Mouse (Mus musculus) MEL (cell line): ENCODE results near the gene Moxd1. TPM values are rescaled to one million over a fixed set of nuclear protein-coding genes. Genes with fewer than 3 reads are reported as not detected.

Experiments
- DNase-seq: peaks from one replicate; pipeline ENCODE4 v3.0.0; 2011; ENCODE audit warnings: low read depth, low spot score
- H3K27ac ChIP-seq: 2 replicates; pipeline ENCODE4 v1.5.1; 2012; ENCODE audit warnings: low read depth, mild to moderate bottlenecking, control low read depth, low read length, moderate library complexity; ENCODE audit not compliant: control insufficient read depth
- H3K27me3 ChIP-seq, 2 experiments: fragments of 150-350 bp in 1 of 2; sonication (generic) in 1 of 2; 2 replicates each; pipeline ENCODE4 v1.6.1; 2012; ENCODE audit warnings: low read length in 2 of 2, mild to moderate bottlenecking in 2 of 2, improper control_type of control experiment in 1 of 2, moderate library complexity in 1 of 2; ENCODE audit not compliant: insufficient read depth in 2 of 2, control insufficient read depth in 1 of 2
- H3K36me3 ChIP-seq, 2 experiments: 2 replicates each; pipeline ENCODE4 v1.6.1; 2012 to 2014; ENCODE audit warnings: low read length in 2 of 2, improper control_type of control experiment in 1 of 2, inconsistent platforms in 1 of 2, mild to moderate bottlenecking in 1 of 2; ENCODE audit not compliant: insufficient read depth in 2 of 2, control insufficient read depth in 1 of 2
- H3K4me1 ChIP-seq, 2 experiments: fragments of 150-350 bp in 1 of 2; sonication (generic) in 1 of 2; 2 replicates each; pipeline ENCODE4 v1.6.1; 2012; ENCODE audit warnings: low read length in 2 of 2, improper control_type of control experiment in 1 of 2, mild to moderate bottlenecking in 1 of 2; ENCODE audit not compliant: insufficient read depth in 2 of 2, control insufficient read depth in 1 of 2
- H3K4me3 ChIP-seq, 2 experiments: fragments of 150-350 bp in 1 of 2; sonication (generic) in 1 of 2; 2 replicates each; pipeline ENCODE4 v1.5.1; 2012; ENCODE audit warnings: low read depth in 2 of 2, low read length in 2 of 2, mild to moderate bottlenecking in 2 of 2, moderate library complexity in 2 of 2, control low read depth in 1 of 2, improper control_type of control experiment in 1 of 2; ENCODE audit not compliant: control insufficient read depth in 1 of 2, insufficient read depth in 1 of 2
- H3K79me2 ChIP-seq: 2 replicates; pipeline ENCODE4 v1.6.1; 2012; ENCODE audit warnings: mild to moderate bottlenecking, low read length, moderate library complexity; ENCODE audit not compliant: control insufficient read depth, poor library complexity, insufficient read depth
- H3K9ac ChIP-seq: 2 replicates; pipeline ENCODE4 v1.6.1; 2012; ENCODE audit warnings: low read depth, mild to moderate bottlenecking, control low read depth, low read length, moderate library complexity; ENCODE audit not compliant: control insufficient read depth, poor library complexity, severe bottlenecking
- H3K9me3 ChIP-seq: fragments of 150-350 bp; sonication (generic); replicated peaks from 2 replicates; pipeline ENCODE4 v1.6.1; 2012; ENCODE audit warnings: mild to moderate bottlenecking, low read length, improper control_type of control experiment, moderate library complexity; ENCODE audit not compliant: insufficient read depth
- CTCF ChIP-seq, 3 experiments: IDR thresholded peaks in 2 of 3; conservative IDR thresholded peaks in 1 of 3; 2 replicates each; pipeline ENCODE4 v1.5.1; 2011 to 2012; ENCODE audit warnings: low read length in 3 of 3, low read depth in 2 of 3, mild to moderate bottlenecking in 2 of 3, improper control_type of control experiment in 1 of 3, inconsistent platforms in 1 of 3, mixed read lengths in 1 of 3, moderate library complexity in 1 of 3; ENCODE audit not compliant: control insufficient read depth in 1 of 3, insufficient read depth in 1 of 3, poor library complexity in 1 of 3, severe bottlenecking in 1 of 3
- E2F4 ChIP-seq: IDR thresholded peaks from 2 replicates; pipeline ENCODE4 v1.6.1; 2011; ENCODE audit warnings: low read depth, low read length, improper control_type of control experiment, borderline replicate concordance
- ETS1 ChIP-seq: IDR thresholded peaks from 2 replicates; pipeline ENCODE4 v1.6.1; 2012; ENCODE audit warnings: low read depth, mild to moderate bottlenecking, inconsistent platforms, low read length, improper control_type of control experiment, moderate library complexity
- KAT2A ChIP-seq: conservative IDR thresholded peaks from 2 replicates; pipeline ENCODE4 v1.6.1; 2012; ENCODE audit warnings: low read depth, low read length, improper control_type of control experiment, inconsistent platforms
- MAX ChIP-seq: IDR thresholded peaks from 2 replicates; pipeline ENCODE4 v1.6.1; 2011; ENCODE audit warnings: low read length, improper control_type of control experiment
- MAZ ChIP-seq: IDR thresholded peaks from 2 replicates; pipeline ENCODE4 v1.6.1; 2012; ENCODE audit warnings: low read depth, mild to moderate bottlenecking, inconsistent platforms, low read length, improper control_type of control experiment
- MYB ChIP-seq: IDR thresholded peaks from 2 replicates; pipeline ENCODE4 v1.6.1; 2011; ENCODE audit warnings: mild to moderate bottlenecking, low read depth, low read length, improper control_type of control experiment
- MYC ChIP-seq: IDR thresholded peaks from 2 replicates; pipeline ENCODE4 v1.6.1; 2011; ENCODE audit warnings: low read depth, mild to moderate bottlenecking, low read length, improper control_type of control experiment, moderate library complexity
- POLR2AphosphoS2 ChIP-seq: IDR thresholded peaks from 2 replicates; pipeline ENCODE4 v1.6.1; 2011; ENCODE audit warnings: low read length, improper control_type of control experiment
- POLR2AphosphoS5 ChIP-seq: IDR thresholded peaks from 2 replicates; pipeline ENCODE4 v1.6.1; 2012; ENCODE audit warnings: low read depth, borderline replicate concordance, mild to moderate bottlenecking, inconsistent platforms, low read length, moderate library complexity, mixed read lengths
- RAD21 ChIP-seq: IDR thresholded peaks from 2 replicates; pipeline ENCODE4 v1.6.1; 2011; ENCODE audit warnings: mild to moderate bottlenecking, low read depth, low read length, improper control_type of control experiment
- SMC3 ChIP-seq: IDR thresholded peaks from 2 replicates; pipeline ENCODE4 v1.6.1; 2011; ENCODE audit warnings: low read depth, low read length, improper control_type of control experiment
- UBTF ChIP-seq: IDR thresholded peaks from 2 replicates; pipeline ENCODE4 v1.6.1; 2012; ENCODE audit warnings: low read depth, mild to moderate bottlenecking, inconsistent platforms, low read length, improper control_type of control experiment, moderate library complexity, borderline replicate concordance; ENCODE audit not compliant: insufficient read depth
- ZC3H11A ChIP-seq: IDR thresholded peaks from 2 replicates; pipeline ENCODE4 v1.6.1; 2012; ENCODE audit warnings: low read depth, mild to moderate bottlenecking, inconsistent platforms, low read length, improper control_type of control experiment
- ZKSCAN1 ChIP-seq: IDR thresholded peaks from 2 replicates; pipeline ENCODE4 v1.6.1; 2012; ENCODE audit warnings: low read depth, mild to moderate bottlenecking, inconsistent platforms, low read length, improper control_type of control experiment, moderate library complexity
- ZMIZ1 ChIP-seq: IDR thresholded peaks from 2 replicates; pipeline ENCODE4 v1.6.1; 2012; ENCODE audit warnings: low read depth, mild to moderate bottlenecking, inconsistent platforms, low read length, improper control_type of control experiment, moderate library complexity
- polyA plus RNA-seq, 2 experiments: library from polyadenylated mRNA; stranded (reverse) in 1 of 2; unstranded in 1 of 2; fragments of >175 nt in 1 of 2; fragments of >200 nt in 1 of 2; gene quantifications; 2 replicates each; pipeline versions ENCODE4 v1.2.1 to v1.2.4; 2012; ENCODE audit warnings: low replicate concordance in 2 of 2, low read depth in 1 of 2; ENCODE audit not compliant: insufficient read length in 2 of 2, insufficient read depth in 1 of 2, missing spikeins in 1 of 2
- total RNA-seq: library from RNA; depleted of rRNA; stranded (reverse); fragments of 300-350 nt; gene quantifications from 2 replicates; pipeline ENCODE4 v1.2.3, GENCODE M21; 2012

The Moxd1 gene
- total and polyA plus RNA-seq, 3 experiments, result not detected

GRCm38 (mm10) chr10:24297792-24298191, 74.5 kb downstream of the Moxd1 start:
- H3K36me3 ChIP-seq, result no peaks in the 10 kb centered on the region
- H3K4me1 ChIP-seq, result no peaks in the 10 kb centered on the region
- TF ChIP-seq ZC3H11A (peak; percentile 31; the same call in 1 of the 2 replicates), ZMIZ1 (no peak), POLR2AphosphoS2 (no peak), SMC3 (peak; percentile 84), RAD21 (peak; percentile 56), MYB (no peak), POLR2AphosphoS5 (no peak), CTCF (IDR thresholded peaks at IDR 0.05 in 2 of 3, conservative IDR thresholded peaks at IDR 0.05 in 1 of 3; ENCODE audit: control insufficient read depth in 1 of 3, insufficient read depth in 1 of 3, low read depth in 2 of 3, low read length in 3 of 3, poor library complexity in 1 of 3, severe bottlenecking in 1 of 3) (peak; percentile 62 to 96 (median 77))
- TF ChIP-seq, all 39 proteins: peak for 4
- Histone ChIP-seq H3K9ac (no peak overlapping the region), H3K79me2 (no peaks in the 10 kb centered on the region), H3K27ac (no peak overlapping the region), H3K27me3 (peaks cover 0 to 3% of the 10 kb centered on the region in 2 experiments; a peak in 3 of 4 replicates), H3K9me3 (no peaks in the 10 kb centered on the region), H3K4me3 (no peak overlapping the region)
- DNase-seq, result peak; percentile 62

DNA sequence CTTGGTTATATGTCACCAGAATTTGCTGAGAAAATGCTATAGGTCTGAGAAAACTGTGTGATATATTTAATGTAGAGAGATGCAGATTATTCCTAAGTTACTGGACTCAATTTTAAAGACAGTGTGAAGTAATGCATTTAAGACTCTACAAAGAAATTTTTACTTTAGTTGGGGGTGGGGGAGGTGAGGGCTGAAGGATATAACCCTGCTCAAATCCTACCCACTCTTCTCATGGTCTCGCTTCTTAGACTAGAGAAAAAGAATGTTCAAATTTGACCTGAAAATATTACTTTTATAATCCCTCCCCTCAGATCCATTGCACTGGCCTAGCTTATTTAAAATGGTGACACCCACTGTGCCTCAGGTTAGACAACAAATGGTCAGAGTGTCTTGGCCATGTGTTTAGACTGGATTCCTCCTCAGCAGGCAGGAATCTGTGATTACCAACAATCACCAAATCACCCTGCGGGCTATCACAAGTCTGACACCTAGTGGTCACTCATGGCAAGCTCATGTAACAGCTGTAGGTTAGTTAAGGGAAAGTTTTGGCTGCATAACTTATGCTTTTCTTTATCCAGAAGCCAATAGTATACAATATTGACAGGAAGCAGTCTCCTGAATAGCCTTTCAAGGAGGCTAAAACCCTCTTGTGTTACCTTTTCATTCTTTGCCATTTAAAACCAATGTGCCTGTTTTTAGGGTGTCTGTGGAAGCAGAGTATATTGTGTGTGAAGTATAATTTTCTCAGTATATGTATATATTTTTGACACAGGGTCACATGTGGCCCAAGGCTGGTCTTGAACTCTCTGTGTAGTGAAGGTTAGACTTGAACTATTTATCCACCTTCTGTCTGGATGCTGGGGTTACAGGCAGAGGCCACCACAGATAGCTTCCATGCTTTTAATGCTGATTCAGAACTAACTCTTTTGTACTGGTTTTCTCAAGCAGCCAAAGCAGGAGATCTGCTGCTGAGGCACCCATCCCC, 75.2 kb downstream of the Moxd1 start:
- no peaks in the 10 kb centered on the region for H3K4me1 ChIP-seq
- H3K9me3 ChIP-seq, result no peaks in the 10 kb centered on the region
- no peaks in the 10 kb centered on the region for H3K79me2 ChIP-seq
- no peak overlapping the region for H3K27ac ChIP-seq
- peak; percentile 67 for DNase-seq
- TF ChIP-seq MAZ (no peak), MAX (peak; percentile 49; the same call in 1 of the 2 replicates), CTCF (IDR thresholded peaks at IDR 0.05 in 2 of 3, conservative IDR thresholded peaks at IDR 0.05 in 1 of 3; ENCODE audit: control insufficient read depth in 1 of 3, insufficient read depth in 1 of 3, low read depth in 2 of 3, low read length in 3 of 3, poor library complexity in 1 of 3, severe bottlenecking in 1 of 3) (peak; percentile 73 to 91 (median 90)), UBTF (no peak), MYC (0 out of 2 replicates have a peak, but pooled peaks have one; percentile 37), KAT2A (no peak), ETS1 (no peak), RAD21 (peak; percentile 77), SMC3 (peak; percentile 84), ZC3H11A (peak; percentile 42; the same call in 1 of the 2 replicates), ZKSCAN1 (no peak), E2F4 (no peak)
- TF ChIP-seq, all 39 proteins: peak for 6
- peaks cover 0 to 3% of the 10 kb centered on the region in 2 experiments; a peak in 3 of 4 replicates for H3K27me3 ChIP-seq
- no peak overlapping the region for H3K4me3 ChIP-seq
- no peaks in the 10 kb centered on the region for H3K36me3 ChIP-seq
- no peak overlapping the region for H3K9ac ChIP-seq
